Mouse (Mus musculus): ENCODE results near the gene Mpv17l.
"Not testable (repeated sequence)": the region's sequence is repeated elsewhere in the genome, so short reads cannot be mapped to it uniquely, and the experiment has no call there.

DNA sequence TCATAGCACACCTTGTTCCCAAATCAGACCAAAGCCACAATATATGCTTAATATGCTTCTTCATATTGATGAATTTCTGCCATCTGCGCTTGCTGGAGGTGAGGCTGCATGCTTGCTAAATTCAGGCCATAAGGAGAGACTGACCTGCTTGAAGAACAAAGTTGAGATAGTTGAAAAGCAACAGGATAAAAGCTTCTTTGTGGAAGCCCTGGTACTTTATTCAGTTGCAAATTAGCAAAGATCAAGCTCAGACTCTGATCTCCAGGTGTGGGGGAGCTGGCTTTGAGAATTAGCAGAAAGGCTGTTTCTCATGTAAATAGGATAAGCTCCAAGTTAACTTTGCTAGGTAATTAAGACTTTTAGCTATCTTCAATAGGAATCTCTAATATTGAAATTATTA is 74.1 kb downstream of the Mpv17l start:
- TF ChIP-seq POLR2A (IDR thresholded peaks at IDR 0.05; ENCODE audit: insufficient read length, low read depth); MYOD1 (IDR thresholded peaks at IDR 0.05; ENCODE audit: control insufficient read depth in 1 of 3, insufficient read length in 2 of 3, low read depth in 2 of 3); MYOG (IDR thresholded peaks at IDR 0.05; ENCODE audit: control insufficient read depth in 1 of 3, insufficient read depth in 1 of 3, insufficient read length in 2 of 3, low read depth in 2 of 3); USF1 (IDR thresholded peaks at IDR 0.05; ENCODE audit: low read depth); POLR2AphosphoS2 (IDR thresholded peaks at IDR 0.05; ENCODE audit: insufficient read length, low read depth); TCF12 (IDR thresholded peaks at IDR 0.05; ENCODE audit: insufficient read depth, poor library complexity, severe bottlenecking); TCF3 (IDR thresholded peaks at IDR 0.05; ENCODE audit: insufficient read length, low read depth); CEBPB (IDR thresholded peaks at IDR 0.05; ENCODE audit: insufficient read depth, poor library complexity, severe bottlenecking): not testable (repeated sequence)

Measured in myocyte (in vitro differentiated cells).